Mouse (Mus musculus) B cell, adult 2 months (primary cell): Measurements from ENCODE around the gene Cdc37.

Experiments used
- DNase-seq, 2 experiments: peaks; one replicate each; pipeline ENCODE4 v3.0.0; 2022

Cdc37 gene

GRCm38 (mm10) chr9:21135329-21135890, 14.4 kb downstream of the Cdc37 start:
- peak in 1 of 2 experiments; percentile 27 for DNase-seq

- no peak for DNase-seq
Measured at GRCm38 (mm10) chr9:21134595-21135328, 15.0 kb downstream of the Cdc37 start.

GRCm38 (mm10) chr9:21133064-21133707, 16.6 kb downstream of the Cdc37 start:
- DNase-seq: peak; percentile 30 to 37

- peak in 1 of 2 experiments; percentile 18 for DNase-seq
Measured at GRCm38 (mm10) chr9:21132102-21132775, 17.5 kb downstream of the Cdc37 start.

- DNase-seq: peak; percentile 87 to 88
Measured at GRCm38 (mm10) chr9:21131059-21131956, 18.5 kb downstream of the Cdc37 start, which contains the start of gene Tyk2. Tyk2 (minus strand) TSS chr9:21131243.

GRCm38 (mm10) chr9:21126259-21126627, 23.5 kb downstream of the Cdc37 start:
- no peak for DNase-seq

GRCm38 (mm10) chr9:21125502-21126258, 24.1 kb downstream of the Cdc37 start:
- DNase-seq: no peak

- DNase-seq: no peak
Measured at GRCm38 (mm10) chr9:21124837-21125236, 24.9 kb downstream of the Cdc37 start.

- DNase-seq: no peak
Measured at GRCm38 (mm10) chr9:21121483-21121882, 28.3 kb downstream of the Cdc37 start.

GRCm38 (mm10) chr9:21117073-21117472, 32.7 kb downstream of the Cdc37 start:
- DNase-seq: no peak

- no peak for DNase-seq
Measured at GRCm38 (mm10) chr9:21115105-21115504, 34.7 kb downstream of the Cdc37 start.

GRCm38 (mm10) chr9:21114190-21114589, 35.6 kb downstream of the Cdc37 start:
- DNase-seq: no peak

- DNase-seq: no peak
Measured at GRCm38 (mm10) chr9:21113751-21114150, 36.0 kb downstream of the Cdc37 start.

GRCm38 (mm10) chr9:21107607-21108237, 42.1 kb downstream of the Cdc37 start:
- DNase-seq: no peak

- no peak for DNase-seq
Measured at GRCm38 (mm10) chr9:21105760-21106564, 43.8 kb downstream of the Cdc37 start.

GRCm38 (mm10) chr9:21104814-21105213, 45.0 kb downstream of the Cdc37 start:
- no peak for DNase-seq

- DNase-seq: no peak
Measured at GRCm38 (mm10) chr9:21102076-21102475, 47.7 kb downstream of the Cdc37 start.

GRCm38 (mm10) chr9:21100447-21101161, 49.2 kb downstream of the Cdc37 start:
- no peak for DNase-seq

- no peak for DNase-seq
Measured at GRCm38 (mm10) chr9:21097793-21098192, 52.0 kb downstream of the Cdc37 start.

- DNase-seq: no peak
Measured at GRCm38 (mm10) chr9:21095958-21096357, 53.8 kb downstream of the Cdc37 start.
